Mouse (Mus musculus): ENCODE results near the gene Lmna. TPM values are rescaled to one million over a fixed set of nuclear protein-coding genes. Genes with fewer than 3 reads are reported as not detected.

Gene Lmna
- polyA plus RNA-seq, 1 experiment from 2014 or later: 92.5 TPM

DNA sequence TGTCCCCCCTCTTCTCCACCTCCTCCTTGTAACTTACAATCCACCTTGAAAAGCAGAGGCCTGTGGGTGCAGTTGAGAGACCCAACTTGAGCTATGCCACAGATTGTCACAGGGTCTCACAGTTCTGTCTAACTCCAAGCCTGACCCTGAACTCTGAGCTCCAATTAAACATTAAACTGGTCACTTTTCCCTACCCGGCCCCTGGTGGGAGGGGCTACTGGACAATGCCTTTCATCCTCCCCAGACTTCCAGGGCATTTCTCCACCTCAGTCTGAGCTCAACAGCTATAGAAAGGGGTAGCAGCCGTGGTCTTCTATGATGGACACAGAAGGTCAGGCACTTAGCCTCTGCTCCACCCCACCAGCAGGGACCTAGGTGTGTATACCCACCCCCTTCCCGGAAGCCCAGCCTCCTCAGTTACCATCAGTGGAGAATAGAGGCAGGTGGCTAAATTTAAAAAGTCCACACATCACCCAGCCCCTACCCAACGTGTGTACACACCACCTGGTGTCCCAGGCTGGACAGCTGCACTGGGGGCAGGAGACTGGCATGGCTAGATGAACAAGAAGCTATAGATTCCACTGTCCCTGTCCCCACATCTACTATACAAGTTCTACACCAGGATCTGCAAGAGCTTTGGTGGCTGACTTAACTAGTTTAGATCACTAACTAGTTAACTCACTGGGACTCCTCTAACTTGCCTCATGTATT, 8.9 kb downstream of the Lmna start:
- Histone ChIP-seq H3K4me2 (replicated peaks; ENCODE audit: low read depth) (peak overlapping the region; percentile 86), H3K9ac (ENCODE audit: low read depth, low read length) (no peak overlapping the region), H3K27ac (ENCODE audit: low read depth, low read length) (no peak overlapping the region), H3K27me3 (replicated peaks; ENCODE audit: control insufficient read depth, insufficient read depth, low read length) (no peaks in the 10 kb centered on the region), H3K9me3 (ENCODE audit: control insufficient read depth) (no peaks in the 10 kb centered on the region), H3K4me3 (ENCODE audit: low read depth, low read length) (peak overlapping the region; percentile 61; the same call in 1 of the 2 replicates), H3K36me3 (ENCODE audit: control insufficient read depth, insufficient read depth) (peaks cover 11% of the 10 kb centered on the region; the same call in 1 of the 2 replicates), H3K4me1 (replicated peaks; ENCODE audit: control insufficient read depth, insufficient read depth, low read length) (peaks cover 12% of the 10 kb centered on the region)
- no peak for TF ChIP-seq CTCF (IDR thresholded peaks at IDR 0.05; ENCODE audit: low read depth)
- WGBS: 41% methylated on average over 4 of the region's 4 CpGs
- ATAC-seq: no peak

DNA sequence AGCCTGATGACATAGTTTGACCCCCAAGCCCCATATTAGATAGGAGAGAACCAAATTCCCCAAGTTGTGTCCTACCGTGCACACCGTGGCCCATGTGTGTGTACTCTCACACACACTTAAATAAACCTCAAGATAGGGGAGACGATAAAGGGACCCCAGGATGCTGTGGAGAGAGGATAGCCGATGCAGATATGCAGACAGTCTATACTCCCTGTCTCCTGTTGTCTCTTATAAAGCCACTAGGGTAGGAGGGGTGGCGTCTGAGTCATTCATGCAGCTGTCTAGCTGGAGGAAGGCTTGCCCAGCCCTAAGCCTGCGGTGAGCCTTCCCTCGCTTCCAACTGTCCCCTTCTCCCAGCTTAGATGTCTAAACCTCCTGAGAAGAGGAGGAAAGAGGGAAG, 9.7 kb downstream of the Lmna start:
- H3K4me2 ChIP-seq (replicated peaks; ENCODE audit: low read depth): no peak overlapping the region
- no peak overlapping the region for H3K27ac ChIP-seq (ENCODE audit: low read depth, low read length)
- H3K4me3 ChIP-seq (ENCODE audit: low read depth, low read length): no peak overlapping the region
- H3K36me3 ChIP-seq (ENCODE audit: control insufficient read depth, insufficient read depth): peaks cover 11% of the 10 kb centered on the region; the same call in 1 of the 2 replicates
- 78% methylated on average over 7 of the region's 7 CpGs for WGBS
- TF ChIP-seq CTCF (IDR thresholded peaks at IDR 0.05; ENCODE audit: low read depth): no peak
- peaks cover 13% of the 10 kb centered on the region for H3K4me1 ChIP-seq (replicated peaks; ENCODE audit: control insufficient read depth, insufficient read depth, low read length)
- no peaks in the 10 kb centered on the region for H3K9me3 ChIP-seq (ENCODE audit: control insufficient read depth)
- H3K27me3 ChIP-seq (replicated peaks; ENCODE audit: control insufficient read depth, insufficient read depth, low read length): no peaks in the 10 kb centered on the region
- ATAC-seq: no peak
- H3K9ac ChIP-seq (ENCODE audit: low read depth, low read length): no peak overlapping the region

DNA sequence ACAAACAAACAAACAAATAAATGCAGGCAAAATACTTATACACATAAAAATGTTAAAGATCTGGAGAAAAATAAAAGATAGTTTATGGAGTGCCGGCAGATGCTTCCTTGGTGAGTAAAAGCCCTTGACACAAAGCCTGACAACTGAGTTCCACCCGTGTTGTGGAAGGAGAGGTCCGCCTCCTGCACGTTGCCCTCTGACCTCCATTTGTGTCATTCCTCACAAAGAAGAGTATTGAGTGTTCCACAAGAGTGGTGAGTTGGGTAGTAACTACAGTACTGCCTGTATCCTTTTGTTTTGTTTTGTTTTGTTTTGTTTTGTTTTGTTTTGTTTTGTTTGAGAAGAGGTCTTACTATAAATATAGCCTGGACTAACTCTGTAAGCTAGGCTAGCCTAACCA, 10.2 kb downstream of the Lmna start:
- 75% methylated on average over 4 of the region's 4 CpGs for WGBS
- Histone ChIP-seq H3K27ac (ENCODE audit: low read depth, low read length) (no peak overlapping the region), H3K4me3 (ENCODE audit: low read depth, low read length) (no peak overlapping the region), H3K9ac (ENCODE audit: low read depth, low read length) (no peak overlapping the region), H3K36me3 (ENCODE audit: control insufficient read depth, insufficient read depth) (peaks cover 11% of the 10 kb centered on the region; the same call in 1 of the 2 replicates), H3K27me3 (replicated peaks; ENCODE audit: control insufficient read depth, insufficient read depth, low read length) (no peaks in the 10 kb centered on the region), H3K4me1 (replicated peaks; ENCODE audit: control insufficient read depth, insufficient read depth, low read length) (peaks cover 18% of the 10 kb centered on the region), H3K4me2 (replicated peaks; ENCODE audit: low read depth) (no peak overlapping the region), H3K9me3 (ENCODE audit: control insufficient read depth) (no peaks in the 10 kb centered on the region)
- TF ChIP-seq CTCF (IDR thresholded peaks at IDR 0.05; ENCODE audit: low read depth): no peak
- ATAC-seq: no peak

DNA sequence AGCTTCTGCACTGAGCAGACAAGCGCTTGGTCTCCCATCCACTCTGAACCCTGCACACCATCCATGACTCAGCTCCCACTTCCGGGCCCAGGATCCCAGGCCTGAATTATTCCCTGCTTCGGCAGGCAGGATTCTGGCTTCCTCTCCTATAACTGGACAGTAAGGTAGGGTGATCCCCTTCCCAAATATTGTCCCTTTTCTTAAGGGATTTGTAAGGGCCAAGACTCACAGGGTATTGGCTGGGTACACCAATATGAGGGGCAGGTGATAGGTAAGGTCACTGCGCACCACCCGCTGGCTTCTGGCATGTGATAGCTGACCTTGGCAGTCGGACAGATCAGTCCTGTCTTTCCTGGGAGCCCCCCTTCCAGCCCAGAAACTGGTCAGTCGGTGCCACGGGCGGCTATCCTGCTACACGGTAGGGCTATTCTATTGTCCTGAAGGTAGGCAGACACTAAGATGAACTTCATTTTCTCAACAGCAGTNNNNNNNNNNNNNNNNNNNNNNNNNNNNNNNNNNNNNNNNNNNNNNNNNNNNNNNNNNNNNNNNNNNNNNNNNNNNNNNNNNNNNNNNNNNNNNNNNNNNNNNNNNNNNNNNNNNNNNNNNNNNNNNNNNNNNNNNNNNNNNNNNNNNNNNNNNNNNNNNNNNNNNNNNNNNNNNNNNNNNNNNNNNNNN, 13.9 kb downstream of the Lmna start:
- Histone ChIP-seq H3K36me3 (ENCODE audit: control insufficient read depth, insufficient read depth) (peaks cover 11% of the 10 kb centered on the region; the same call in 1 of the 2 replicates), H3K27ac (ENCODE audit: low read depth, low read length) (no peak overlapping the region), H3K4me1 (replicated peaks; ENCODE audit: control insufficient read depth, insufficient read depth, low read length) (peaks cover 29% of the 10 kb centered on the region), H3K4me3 (ENCODE audit: low read depth, low read length) (no peak overlapping the region), H3K9me3 (ENCODE audit: control insufficient read depth) (no peaks in the 10 kb centered on the region), H3K27me3 (replicated peaks; ENCODE audit: control insufficient read depth, insufficient read depth, low read length) (no peaks in the 10 kb centered on the region), H3K9ac (ENCODE audit: low read depth, low read length) (no peak overlapping the region), H3K4me2 (replicated peaks; ENCODE audit: low read depth) (no peak overlapping the region)
- TF ChIP-seq CTCF (IDR thresholded peaks at IDR 0.05; ENCODE audit: low read depth): no peak
- WGBS: 72% methylated on average over 10 of the region's 10 CpGs
- ATAC-seq: no peak

DNA sequence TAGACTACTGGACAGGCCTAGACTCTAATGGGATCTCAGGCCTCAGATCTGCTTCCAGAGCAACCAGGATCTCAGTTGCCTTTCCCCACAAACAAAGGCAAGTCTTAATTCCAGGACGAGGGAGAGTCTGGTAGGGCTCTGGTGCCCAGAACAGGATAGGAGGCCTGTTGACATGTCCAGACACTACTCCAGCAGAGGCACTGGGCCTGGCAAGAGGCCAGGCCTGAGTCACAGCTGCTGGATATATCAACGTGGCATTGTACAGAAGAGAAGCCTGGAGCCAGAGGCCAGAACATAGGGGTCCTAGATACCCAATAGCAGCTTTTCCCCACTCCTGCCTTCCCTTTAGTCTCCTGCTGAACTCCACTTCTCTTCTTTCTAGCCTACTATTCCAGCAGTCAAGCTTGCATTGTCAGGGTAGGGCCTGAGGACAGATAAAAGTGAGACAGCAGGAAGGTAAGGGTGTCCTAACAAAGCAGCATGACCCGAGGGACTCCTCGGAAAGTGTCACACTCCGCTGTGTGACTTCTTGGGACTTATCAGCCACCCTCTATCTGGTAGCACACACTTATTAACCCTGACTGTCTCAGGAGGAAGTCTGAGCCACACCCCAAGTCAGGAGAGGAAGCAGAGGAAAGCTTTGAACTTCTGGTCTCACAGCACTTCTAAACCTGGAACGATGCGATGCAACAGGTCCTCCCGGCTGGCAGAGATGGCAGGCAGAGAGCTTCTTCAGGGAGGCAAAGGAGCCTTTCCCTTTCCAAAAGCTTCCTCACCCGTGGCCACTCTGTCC, 14.7 kb downstream of the Lmna start:
- 32% methylated on average over 9 of the region's 9 CpGs for WGBS
- Histone ChIP-seq H3K27ac (ENCODE audit: low read depth, low read length) (peak overlapping the region; percentile 41), H3K4me2 (replicated peaks; ENCODE audit: low read depth) (no peak overlapping the region; the same call in 1 of the 2 replicates), H3K36me3 (ENCODE audit: control insufficient read depth, insufficient read depth) (peaks cover 11% of the 10 kb centered on the region; the same call in 1 of the 2 replicates), H3K9me3 (ENCODE audit: control insufficient read depth) (no peaks in the 10 kb centered on the region), H3K9ac (ENCODE audit: low read depth, low read length) (peak overlapping the region; percentile 32; the same call in 1 of the 2 replicates), H3K27me3 (replicated peaks; ENCODE audit: control insufficient read depth, insufficient read depth, low read length) (no peaks in the 10 kb centered on the region), H3K4me3 (ENCODE audit: low read depth, low read length) (no peak overlapping the region), H3K4me1 (replicated peaks; ENCODE audit: control insufficient read depth, insufficient read depth, low read length) (peaks cover 32% of the 10 kb centered on the region)
- ATAC-seq: no peak
- TF ChIP-seq CTCF (IDR thresholded peaks at IDR 0.05; ENCODE audit: low read depth): no peak
